ENCODE assay signal across 8 mouse cellular contexts in genomic region chr15:102204674-102205505, GRCm38 (mm10). TPM values are rescaled to one million over a fixed set of nuclear protein-coding genes. Genes with fewer than 3 reads are reported as not detected.
DNase-seq lines count a peak whose midpoint lies in the region; ATAC-seq lines count a peak whose summit lies in the region.

Gene Csad, minus strand, starts transcription at chr15:102204724.

- peaks cover 33% of the 10 kb centered on the region for H3K4me1 ChIP-seq in limb, embryonic 12.5 days (replicated peaks)
- peaks cover 32% of the 10 kb centered on the region for H3K4me1 ChIP-seq in stomach, embryonic 15.5 days

- 59% methylated on average over 19 of the region's 19 CpGs for WGBS in limb, embryonic 12.5 days
- 49% methylated on average over 19 of the region's 19 CpGs for WGBS in stomach, embryonic 15.5 days

- intact Hi-C loops in heart, postnatal 25 days (cut with DNase I), result loop anchor here (1.0 kb wide), 1 partner anchor 27 kb away; no protein-coding TSS in a partner anchor

- H3K36me3 ChIP-seq in limb, embryonic 12.5 days, result peaks cover 59% of the 10 kb centered on the region
- H3K36me3 ChIP-seq in stomach, embryonic 15.5 days, result peaks cover 35% of the 10 kb centered on the region

- H3K27me3 ChIP-seq in limb, embryonic 12.5 days, result no peaks in the 10 kb centered on the region
- no peaks in the 10 kb centered on the region for H3K27me3 ChIP-seq in stomach, embryonic 15.5 days (replicated peaks)

- ATAC-seq in common myeloid progenitor, adult 5-6 weeks (replicated peaks; ENCODE audit: low read depth, poor library complexity, severe bottlenecking), result no peak
- no peak for ATAC-seq in limb, embryonic 12.5 days (ENCODE audit: insufficient number of reproducible peaks, insufficient read depth, low FRiP score, low TSS enrichment, low read depth)
- no peak for ATAC-seq in stomach, embryonic 15.5 days (ENCODE audit: insufficient read depth, low FRiP score, low read depth)

- peak within 1 kb of the TSS; percentile 85 for H3K4me3 ChIP-seq in limb, embryonic 12.5 days (replicated peaks)
- peak within 1 kb of the TSS; percentile 68 for H3K4me3 ChIP-seq in stomach, embryonic 15.5 days (replicated peaks)

- peak within 1 kb of the TSS; percentile 94 for H3K9ac ChIP-seq in limb, embryonic 12.5 days (replicated peaks)
- peak within 1 kb of the TSS; percentile 83 for H3K9ac ChIP-seq in stomach, embryonic 15.5 days

- peak within 1 kb of the TSS; percentile 99 for H3K27ac ChIP-seq in limb, embryonic 12.5 days
- H3K27ac ChIP-seq in stomach, embryonic 15.5 days, result peak within 1 kb of the TSS; percentile 98

- H3K4me2 ChIP-seq in limb, embryonic 12.5 days, result peak within 1 kb of the TSS; percentile 66
- H3K4me2 ChIP-seq in stomach, embryonic 15.5 days, result peak within 1 kb of the TSS; percentile 60

- peak; percentile 9 for DNase-seq in embryo, embryonic 11 days
- no peak for DNase-seq in embryo, embryonic 10 days (ENCODE audit: low spot score)
- DNase-seq in A20 (ENCODE audit: low read depth, low spot score), result peak; percentile 48
- DNase-seq in heart, postnatal 25 days (ENCODE audit: low spot score), result no peak
- no peak for DNase-seq in cerebellum, postnatal 36 days

- H3K9me3 ChIP-seq in limb, embryonic 12.5 days, result no peaks in the 10 kb centered on the region
- H3K9me3 ChIP-seq in stomach, embryonic 15.5 days, result no peaks in the 10 kb centered on the region

RNA-seq across cellular contexts. Expression of gene Csad, which starts in this region (rescaled TPM):
- 7.0 and 27.8 TPM in 2 replicates for total RNA-seq in common myeloid progenitor, adult 5-6 weeks (2017)
- total RNA-seq in heart, postnatal 25 days (2021), result 10 to 100 TPM; 15.7 to 16.3 TPM
- 70.6 and 72.9 TPM in 2 replicates for polyA plus RNA-seq in limb, embryonic 12.5 days (2016; fragmentation: Nextera tagmentation; extraction: Ambion mirVana)
- polyA plus RNA-seq in stomach, embryonic 15.5 days (2015; fragmentation: Nextera tagmentation; extraction: Ambion mirVana), result 63.3 and 64.3 TPM in 2 replicates

Comparison
In these comparisons a context has a peak if more than half of its experiments do, and no peak if none do; other contexts are left out.
1. DNase-seq: peak in embryo, embryonic 11 days (single experiment) and A20 (single experiment); none in embryo, embryonic 10 days (single experiment), heart, postnatal 25 days (single experiment) and cerebellum, postnatal 36 days (0 of 2).